Mouse (Mus musculus) heart, embryonic 11.5 days (tissue): ENCODE measurements around the gene Pcnt. TPM values are rescaled to one million over a fixed set of nuclear protein-coding genes. Genes with fewer than 3 reads are reported as not detected.
A peak's percentile ranks its signal among the peaks of the same experiment; 100 is the strongest.

Source experiments
- ATAC-seq: fragments of 200-750 bp; cut with Nextera tagmentation; replicated peaks from 2 replicates; pipeline ENCODE4 v1.8.0; 2017; ENCODE audit warnings: moderate library complexity; ENCODE audit not compliant: insufficient number of reproducible peaks, low FRiP score, low TSS enrichment
- H3K27ac ChIP-seq: fragments of 300-500 bp; sonication (generic); 2 replicates; pipeline ENCODE4 v1.5.1; 2014; ENCODE audit warnings: mild to moderate bottlenecking, low read depth, low read length
- H3K27me3 ChIP-seq: fragments of 300-500 bp; sonication (generic); 2 replicates; pipeline ENCODE4 v1.6.1; 2014; ENCODE audit warnings: mild to moderate bottlenecking, low read length, mixed read lengths; ENCODE audit not compliant: control insufficient read depth, insufficient read depth
- H3K36me3 ChIP-seq: fragments of 300-500 bp; sonication (generic); 2 replicates; pipeline ENCODE4 v1.6.1; 2014; ENCODE audit warnings: mild to moderate bottlenecking, low read length, moderate library complexity, mixed read lengths; ENCODE audit not compliant: control insufficient read depth, insufficient read depth
- H3K4me1 ChIP-seq: fragments of 300-500 bp; sonication (generic); 2 replicates; pipeline ENCODE4 v1.6.1; 2014; ENCODE audit warnings: low read length; ENCODE audit not compliant: control insufficient read depth, insufficient read depth
- H3K4me2 ChIP-seq: fragments of 300-500 bp; sonication (generic); 2 replicates; pipeline ENCODE4 v1.6.1; 2014; ENCODE audit warnings: mild to moderate bottlenecking, moderate library complexity
- H3K4me3 ChIP-seq: fragments of 300-500 bp; sonication (generic); 2 replicates; pipeline ENCODE4 v1.5.1; 2014; ENCODE audit warnings: low read depth, low read length
- H3K9ac ChIP-seq: fragments of 300-500 bp; sonication (generic); 2 replicates; pipeline ENCODE4 v1.6.1; 2014; ENCODE audit warnings: mild to moderate bottlenecking, low read depth, low read length, moderate library complexity
- H3K9me3 ChIP-seq: fragments of 300-500 bp; sonication (generic); replicated peaks from 2 replicates; pipeline ENCODE4 v1.6.1; 2016; ENCODE audit warnings: low read length; ENCODE audit not compliant: control insufficient read depth
- WGBS: fragments of 180-500 bp; shearing (Covaris S2); extraction: QIAGEN DNeasy Blood & Tissue Kit; methylation state at CpG from one replicate; pipeline ENCODE4 v1.1.7; 2014; ENCODE audit not compliant: insufficient replicate concordance; 5-methylcytosine and 5-hydroxymethylcytosine counted together
- polyA plus RNA-seq: library from polyadenylated mRNA; unstranded; fragments of >200 nt; fragmentation: Nextera tagmentation; extraction: Ambion mirVana; gene quantifications from 2 replicates; pipeline ENCODE4 v1.2.1, GENCODE M21; 2014

Pcnt gene
- polyA plus RNA-seq, 1 experiment from 2014 or later = 11.8 TPM

DNA sequence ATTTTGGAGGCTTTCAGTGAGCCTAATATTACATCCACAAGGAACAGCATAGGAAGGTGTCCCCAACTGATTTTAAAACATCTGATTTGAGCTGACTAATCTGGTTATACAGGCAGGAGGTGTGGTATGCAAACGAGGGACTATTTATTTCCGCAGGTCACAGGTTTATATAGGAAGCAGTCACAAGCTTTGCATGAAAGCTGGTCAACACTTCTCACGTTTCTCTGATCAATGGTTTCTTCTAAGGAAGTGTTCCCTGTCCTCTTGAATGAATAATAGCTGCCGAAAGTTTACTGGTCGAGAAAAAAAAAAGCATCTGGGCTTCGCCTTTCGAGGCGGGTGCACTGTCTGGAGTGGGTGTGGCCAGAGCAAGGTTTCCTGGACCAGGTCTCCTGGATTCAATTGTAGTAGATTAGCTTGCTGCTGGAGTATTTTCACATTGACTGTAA lies 96.5 kb downstream of the Pcnt start:
- no peaks in the 10 kb centered on the region for H3K27me3 ChIP-seq
- no peak overlapping the region for H3K9ac ChIP-seq
- H3K36me3 ChIP-seq = peaks cover 8% of the 10 kb centered on the region
- H3K4me2 ChIP-seq = peak overlapping the region; percentile 71
- H3K4me1 ChIP-seq = peaks cover 12% of the 10 kb centered on the region
- WGBS = 15% methylated on average over 8 of the region's 8 CpGs
- peak overlapping the region; percentile 78 for H3K4me3 ChIP-seq
- no peak for ATAC-seq
- no peaks in the 10 kb centered on the region for H3K9me3 ChIP-seq
- H3K27ac ChIP-seq = no peak overlapping the region

DNA sequence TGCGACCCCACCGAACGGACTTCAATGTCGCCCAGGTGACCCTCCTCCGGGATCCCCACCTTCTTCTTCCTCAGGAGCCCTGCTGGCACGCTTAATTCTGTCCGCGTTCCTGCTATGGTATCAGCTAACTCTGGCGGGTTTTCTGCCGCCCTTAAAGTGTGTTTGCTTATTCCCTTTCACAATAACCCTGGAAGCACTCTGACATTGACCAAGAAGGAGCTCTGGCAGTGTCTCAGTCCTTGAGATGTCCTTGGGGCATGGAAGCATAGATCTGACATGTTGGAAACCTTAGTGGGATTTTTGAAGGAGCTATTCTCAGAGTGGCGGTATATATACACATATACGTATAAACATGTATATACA lies 97.1 kb downstream of the Pcnt start:
- Histone ChIP-seq H3K9me3 (no peaks in the 10 kb centered on the region), H3K27me3 (no peaks in the 10 kb centered on the region), H3K4me2 (peak overlapping the region; percentile 71), H3K9ac (peak overlapping the region; percentile 64), H3K4me1 (peaks cover 12% of the 10 kb centered on the region), H3K4me3 (peak overlapping the region; percentile 78), H3K36me3 (peaks cover 3% of the 10 kb centered on the region), H3K27ac (peak overlapping the region; percentile 75)
- 9% methylated on average over 8 of the region's 12 CpGs for WGBS
- peak; percentile 9; the same call in 1 of the 2 replicates for ATAC-seq

GRCm38 (mm10) chr10:76344711-76345539 lies 97.7 kb downstream of the Pcnt start, which contains the start of gene Dip2a:
Gene Dip2a (minus strand): TSS chr10:76345291.
- H3K9ac ChIP-seq = peak within 1 kb of the TSS; percentile 89
- peak within 1 kb of the TSS; percentile 71 for H3K4me2 ChIP-seq
- H3K9me3 ChIP-seq = no peaks in the 10 kb centered on the region
- no peaks in the 10 kb centered on the region for H3K36me3 ChIP-seq
- H3K27me3 ChIP-seq = no peaks in the 10 kb centered on the region
- H3K4me1 ChIP-seq = peaks cover 12% of the 10 kb centered on the region
- H3K27ac ChIP-seq = peak within 1 kb of the TSS; percentile 77
- under 1% methylated on average over 83 of the region's 94 CpGs for WGBS
- ATAC-seq = peak; percentile 87
- H3K4me3 ChIP-seq = peak within 1 kb of the TSS; percentile 78

DNA sequence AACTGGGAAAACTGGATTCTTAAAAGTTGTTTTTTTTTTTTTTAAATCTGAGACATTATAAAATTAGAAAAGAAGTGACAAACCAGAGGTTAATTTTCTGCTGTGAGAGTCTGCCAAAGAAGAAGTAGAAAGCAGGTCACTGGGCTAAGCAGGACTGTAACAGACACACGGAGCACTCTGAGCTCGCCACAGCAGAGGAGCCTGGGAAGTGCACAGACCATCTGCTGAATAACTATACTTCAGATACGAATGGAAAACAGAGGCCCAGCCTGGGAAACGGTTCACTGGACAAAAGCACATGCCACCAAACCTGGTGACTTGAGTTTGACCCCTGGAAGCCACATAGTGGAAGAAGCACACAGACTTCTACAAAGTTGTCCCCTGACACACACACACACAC lies 108.2 kb downstream of the Pcnt start:
- Histone ChIP-seq H3K9me3 (no peaks in the 10 kb centered on the region), H3K4me1 (peaks cover 13% of the 10 kb centered on the region), H3K27me3 (no peaks in the 10 kb centered on the region), H3K4me2 (no peak overlapping the region), H3K36me3 (no peaks in the 10 kb centered on the region), H3K9ac (no peak overlapping the region), H3K27ac (no peak overlapping the region), H3K4me3 (no peak overlapping the region)
- 47% methylated on average over 4 of the region's 4 CpGs for WGBS
- no peak for ATAC-seq

DNA sequence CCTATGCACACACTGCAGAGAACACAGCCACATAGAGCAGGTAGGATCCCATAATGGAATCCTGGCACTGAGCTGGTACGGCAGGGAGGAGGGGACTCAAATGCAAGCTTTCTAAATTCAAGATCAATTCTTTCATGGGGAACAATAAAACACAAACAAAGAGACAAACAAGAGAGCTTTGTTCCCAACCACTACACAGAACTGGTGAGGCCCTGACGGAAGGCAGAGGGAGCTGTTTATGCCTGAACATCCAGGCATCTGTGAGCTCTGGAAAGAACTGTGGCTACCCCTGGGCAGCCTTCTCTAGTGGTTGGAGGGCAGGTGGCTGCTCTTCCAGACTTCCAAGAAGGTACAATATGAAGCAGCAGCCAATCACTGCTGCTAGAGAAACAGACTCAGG lies 110.5 kb downstream of the Pcnt start:
- Histone ChIP-seq H3K4me2 (no peak overlapping the region), H3K4me1 (peaks cover 19% of the 10 kb centered on the region), H3K9ac (no peak overlapping the region), H3K9me3 (no peaks in the 10 kb centered on the region), H3K27me3 (no peaks in the 10 kb centered on the region), H3K4me3 (no peak overlapping the region), H3K36me3 (no peaks in the 10 kb centered on the region), H3K27ac (no peak overlapping the region)
- ATAC-seq = no peak
- WGBS = 87% methylated on average over 2 of the region's 2 CpGs

DNA sequence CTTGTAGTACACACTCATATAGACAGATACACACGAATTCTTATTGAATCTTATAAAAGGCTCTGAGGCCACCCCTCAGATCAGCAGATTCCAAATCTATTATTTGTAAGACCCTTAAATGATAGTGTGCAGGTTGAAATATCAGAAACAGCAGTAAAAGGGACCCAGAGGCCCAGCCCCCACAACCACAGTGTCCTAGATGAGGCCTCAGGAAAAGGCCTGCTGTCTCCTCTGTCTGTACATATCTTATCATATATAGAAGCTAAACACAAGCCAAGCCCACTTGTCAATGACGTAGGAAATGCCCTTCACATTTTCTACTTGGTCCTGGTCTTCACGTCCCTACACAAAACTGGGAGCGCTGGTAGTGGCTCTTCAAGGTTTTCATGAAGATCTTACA lies 113.5 kb downstream of the Pcnt start:
- no peaks in the 10 kb centered on the region for H3K9me3 ChIP-seq

DNA sequence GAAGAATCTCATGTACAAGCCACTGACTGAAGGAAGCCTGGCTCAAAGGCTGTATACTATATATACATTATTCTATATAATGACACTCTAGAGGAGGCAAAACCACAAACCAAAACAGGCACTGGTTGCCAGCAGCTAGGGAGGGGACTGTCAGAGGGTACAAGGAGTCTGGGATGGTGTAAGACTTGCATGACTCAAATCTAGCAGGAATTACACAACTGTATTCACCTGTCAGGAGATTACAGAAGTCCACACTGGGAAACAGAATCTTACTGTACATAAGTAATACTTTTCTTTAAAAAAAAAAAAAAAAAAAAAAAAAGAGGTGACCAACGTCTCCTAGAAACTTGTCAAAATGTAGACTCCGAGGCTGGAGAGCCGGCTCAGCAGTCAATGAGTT lies 114.0 kb downstream of the Pcnt start:
- H3K4me3 ChIP-seq = no peak overlapping the region
- no peak for ATAC-seq
- no peak overlapping the region for H3K9ac ChIP-seq
- no peaks in the 10 kb centered on the region for H3K27me3 ChIP-seq
- H3K4me2 ChIP-seq = no peak overlapping the region
- peaks cover 11% of the 10 kb centered on the region for H3K4me1 ChIP-seq
- H3K27ac ChIP-seq = no peak overlapping the region
- WGBS = 68% methylated on average over 3 of the region's 3 CpGs
- no peaks in the 10 kb centered on the region for H3K9me3 ChIP-seq
- no peaks in the 10 kb centered on the region for H3K36me3 ChIP-seq

More for the DNA sequence above, 113.5 kb downstream of the Pcnt start:
- no peak overlapping the region for H3K4me2 ChIP-seq
- no peak overlapping the region for H3K9ac ChIP-seq
- WGBS = 49% methylated on average over 4 of the region's 4 CpGs
- H3K4me3 ChIP-seq = no peak overlapping the region
- peaks cover 11% of the 10 kb centered on the region for H3K4me1 ChIP-seq
- ATAC-seq = no peak
- no peaks in the 10 kb centered on the region for H3K36me3 ChIP-seq
- H3K27me3 ChIP-seq = no peaks in the 10 kb centered on the region
- H3K27ac ChIP-seq = no peak overlapping the region

DNA sequence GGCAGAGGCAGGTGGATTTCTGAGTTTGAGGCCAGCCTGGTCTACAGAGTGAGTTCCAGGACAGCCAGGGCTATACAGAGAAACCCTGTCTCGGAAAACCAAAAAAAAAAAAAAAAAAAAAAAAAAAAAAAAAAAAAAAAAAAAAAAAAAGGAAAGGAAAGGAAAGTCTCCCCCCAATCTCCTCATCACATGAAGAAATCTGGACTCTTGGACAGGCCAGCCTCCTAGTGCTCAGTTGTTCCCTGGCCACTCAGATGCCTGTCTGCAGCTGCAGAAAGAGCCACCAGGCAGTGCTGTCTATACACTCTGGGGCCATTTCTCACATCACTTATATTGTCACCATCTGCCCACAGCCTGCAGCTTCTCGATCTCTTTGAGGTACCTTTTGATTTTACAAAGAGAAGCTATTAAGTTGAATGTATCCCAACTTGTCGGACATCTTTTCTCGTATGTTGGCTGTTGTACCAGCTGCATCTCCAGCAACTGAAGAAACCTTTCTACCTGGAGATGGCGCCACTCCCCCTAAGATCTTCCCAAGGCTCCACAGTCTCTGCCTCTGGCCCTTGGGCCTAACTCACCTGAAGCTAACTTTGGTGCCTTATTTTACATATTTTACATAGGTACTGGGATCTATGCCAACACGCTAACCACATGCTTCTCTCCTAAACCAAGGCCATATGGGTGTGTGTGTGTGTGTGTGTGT lies 116.1 kb downstream of the Pcnt start:
- Histone ChIP-seq H3K4me1 (peaks cover 11% of the 10 kb centered on the region), H3K36me3 (no peaks in the 10 kb centered on the region), H3K4me2 (no peak overlapping the region), H3K9me3 (no peaks in the 10 kb centered on the region), H3K4me3 (no peak overlapping the region), H3K27ac (no peak overlapping the region), H3K9ac (no peak overlapping the region), H3K27me3 (no peaks in the 10 kb centered on the region)
- 67% methylated on average over 6 of the region's 6 CpGs for WGBS
- no peak for ATAC-seq
